Mouse (Mus musculus) liver, embryonic 14.5 days (tissue): Measurements from ENCODE around the gene Akr1c19. TPM values are rescaled to one million over a fixed set of nuclear protein-coding genes. Genes with fewer than 3 reads are reported as not detected.
"Not testable (repeated sequence)": the region's sequence is repeated elsewhere in the genome, so short reads cannot be mapped to it uniquely, and the experiment has no call there.

Experiments
- ATAC-seq: fragments of 200-750 bp; cut with Nextera tagmentation; 2 replicates; pipeline ENCODE4 v1.8.0; 2017; ENCODE audit warnings: moderate number of reproducible peaks, mild to moderate bottlenecking, moderate library complexity; ENCODE audit not compliant: insufficient read depth
- DNase-seq, 3 experiments: peaks; one replicate each; pipeline ENCODE4 v3.0.0-alpha.2; 2012 to 2013; ENCODE audit warnings: low read depth in 3 of 3, low spot score in 3 of 3
- H3K27ac ChIP-seq: fragments of 300-500 bp; sonication (generic); 2 replicates; pipeline ENCODE4 v1.5.1; 2014; ENCODE audit warnings: moderate library complexity, mild to moderate bottlenecking, control low read depth, inconsistent platforms
- H3K27me3 ChIP-seq: fragments of 300-500 bp; sonication (generic); 2 replicates; pipeline ENCODE4 v1.6.1; 2014; ENCODE audit warnings: mild to moderate bottlenecking, low read length, moderate library complexity; ENCODE audit not compliant: control insufficient read depth, insufficient read depth
- H3K36me3 ChIP-seq: fragments of 300-500 bp; sonication (generic); replicated peaks from 2 replicates; pipeline ENCODE4 v1.6.1; 2014; ENCODE audit warnings: low read depth; ENCODE audit not compliant: control insufficient read depth, insufficient read depth
- H3K4me1 ChIP-seq, 2 experiments: fragments of 200-500 bp in 1 of 2; fragments of 300-500 bp in 1 of 2; sonication (generic) in 1 of 2; replicated peaks; 2 replicates each; pipeline ENCODE4 v1.6.1; 2012 to 2014; ENCODE audit warnings: antibody characterized with exemption in 1 of 2, inconsistent platforms in 1 of 2, low read length in 1 of 2; ENCODE audit not compliant: control insufficient read depth in 2 of 2, insufficient read depth in 2 of 2
- H3K4me2 ChIP-seq: fragments of 300-500 bp; sonication (generic); 2 replicates; pipeline ENCODE4 v1.6.1; 2014; ENCODE audit warnings: low read depth, mild to moderate bottlenecking, control low read depth, moderate library complexity
- H3K4me3 ChIP-seq, 2 experiments: fragments of 200-500 bp in 1 of 2; fragments of 300-500 bp in 1 of 2; sonication (generic) in 1 of 2; 2 replicates each; pipeline ENCODE4 v1.5.1; 2012 to 2014; ENCODE audit warnings: low read depth in 2 of 2, low read length in 2 of 2, mild to moderate bottlenecking in 2 of 2, control low read depth in 1 of 2, inconsistent platforms in 1 of 2, moderate library complexity in 1 of 2; ENCODE audit not compliant: insufficient read depth in 1 of 2
- H3K9ac ChIP-seq: fragments of 300-500 bp; sonication (generic); replicated peaks from 2 replicates; pipeline ENCODE4 v1.6.1; 2014; ENCODE audit warnings: mild to moderate bottlenecking, control low read depth, moderate library complexity
- H3K9me3 ChIP-seq: fragments of 300-500 bp; sonication (generic); 2 replicates; pipeline ENCODE4 v1.6.1; 2016; ENCODE audit warnings: low read length, mixed read lengths; ENCODE audit not compliant: control insufficient read depth
- CTCF ChIP-seq: IDR thresholded peaks from 2 replicates; pipeline ENCODE4 v1.5.1; 2016; ENCODE audit warnings: antibody characterized with exemption, low read depth, control low read depth
- EP300 ChIP-seq: IDR thresholded peaks from 2 replicates; pipeline ENCODE4 v1.6.1; 2016; ENCODE audit warnings: antibody characterized with exemption, low read depth
- WGBS: fragments of 180-500 bp; shearing (Covaris S2); extraction: QIAGEN DNeasy Blood & Tissue Kit; methylation state at CpG from one replicate; pipeline ENCODE4 v1.1.7; 2014; ENCODE audit not compliant: insufficient replicate concordance; 5-methylcytosine and 5-hydroxymethylcytosine counted together
- polyA plus RNA-seq, 2 experiments: library from polyadenylated mRNA; depleted of rRNA in 1 of 2; stranded (reverse) in 1 of 2; unstranded in 1 of 2; fragments of >200 nt; fragmentation: Nextera tagmentation in 1 of 2; extraction: Ambion mirVana in 1 of 2; gene quantifications; 2 replicates each; pipeline versions ENCODE4 v1.2.1 to v1.2.3; 2012 to 2014

The Akr1c19 gene
- polyA plus RNA-seq, 2 experiments, result 14.1 to 41.1 TPM

GRCm38 (mm10) chr13:4190904-4191303, 37.6 kb upstream of the Akr1c19 start, which contains the start of gene Akr1c13:
TSS of gene Akr1c13 (plus strand) at chr13:4191150.
- peak within 1 kb of the TSS; percentile 43 for H3K4me2 ChIP-seq
- no peaks in the 10 kb centered on the region for H3K27me3 ChIP-seq
- no peak for TF ChIP-seq CTCF
- no peak for TF ChIP-seq EP300
- H3K9ac ChIP-seq, result no peak within 1 kb of the TSS
- peak; percentile 69 for ATAC-seq
- no peaks in the 10 kb centered on the region for H3K36me3 ChIP-seq
- 36% methylated on average over 3 of the region's 3 CpGs for WGBS
- H3K4me1 ChIP-seq, result no peaks in the 10 kb centered on the region
- peak within 1 kb of the TSS; percentile 4 to 21; a peak in 3 of 4 replicates for H3K4me3 ChIP-seq
- no peaks in the 10 kb centered on the region for H3K9me3 ChIP-seq
- DNase-seq, result peak; percentile 11 to 28 (median 12)
- no peak within 1 kb of the TSS for H3K27ac ChIP-seq

GRCm38 (mm10) chr13:4192511-4192910, 36.0 kb upstream of the Akr1c19 start:
- DNase-seq (no peak), ATAC-seq (no peak)
- Histone ChIP-seq H3K4me1 (no peaks in the 10 kb centered on the region), H3K9ac (no peak overlapping the region), H3K36me3 (no peaks in the 10 kb centered on the region), H3K9me3 (no peaks in the 10 kb centered on the region), H3K4me2 (peak overlapping the region; percentile 24; the same call in 1 of the 2 replicates), H3K4me3 (no peak overlapping the region), H3K27ac (no peak overlapping the region), H3K27me3 (no peaks in the 10 kb centered on the region)
- WGBS, result 36% methylated on average over 3 of the region's 3 CpGs
- TF ChIP-seq CTCF (no peak), EP300 (no peak)

GRCm38 (mm10) chr13:4206147-4206903, 22.2 kb upstream of the Akr1c19 start:
- Histone ChIP-seq H3K9me3 (no peaks in the 10 kb centered on the region), H3K27me3 (no peaks in the 10 kb centered on the region), H3K27ac (no peak overlapping the region), H3K4me3 (no peak overlapping the region), H3K4me1 (no peaks in the 10 kb centered on the region), H3K9ac (no peak overlapping the region), H3K36me3 (no peaks in the 10 kb centered on the region), H3K4me2 (no peak overlapping the region)
- TF ChIP-seq EP300, result no peak
- TF ChIP-seq CTCF, result no peak
- peak in 2 of 3 experiments; percentile 4 to 10 for DNase-seq
- 9% methylated on average over 1 of the region's 1 CpGs for WGBS
- ATAC-seq, result no peak

GRCm38 (mm10) chr13:4211560-4212299, 16.8 kb upstream of the Akr1c19 start:
- Histone ChIP-seq H3K4me2 (no peak overlapping the region), H3K4me1 (no peaks in the 10 kb centered on the region), H3K9ac (no peak overlapping the region), H3K36me3 (no peaks in the 10 kb centered on the region), H3K9me3 (no peaks in the 10 kb centered on the region), H3K27me3 (no peaks in the 10 kb centered on the region), H3K4me3 (no peak overlapping the region), H3K27ac (no peak overlapping the region)
- no peak for DNase-seq
- ATAC-seq, result no peak
- 60% methylated on average over 20 of the region's 20 CpGs for WGBS
- TF ChIP-seq CTCF, result no peak
- TF ChIP-seq EP300, result no peak

GRCm38 (mm10) chr13:4212309-4212708, 16.2 kb upstream of the Akr1c19 start:
- Histone ChIP-seq H3K4me3 (no peak overlapping the region), H3K4me1 (no peaks in the 10 kb centered on the region), H3K36me3 (no peaks in the 10 kb centered on the region), H3K27ac (no peak overlapping the region), H3K9ac (no peak overlapping the region), H3K4me2 (no peak overlapping the region), H3K27me3 (no peaks in the 10 kb centered on the region), H3K9me3 (no peaks in the 10 kb centered on the region)
- ATAC-seq, result no peak
- TF ChIP-seq EP300, result no peak
- TF ChIP-seq CTCF, result no peak
- WGBS, result 55% methylated on average over 3 of the region's 3 CpGs
- DNase-seq, result no peak

- not testable (repeated sequence) for H3K4me3 ChIP-seq, H3K9me3 ChIP-seq, H3K27me3 ChIP-seq, ATAC-seq, H3K4me1 ChIP-seq, H3K27ac ChIP-seq, H3K36me3 ChIP-seq, H3K4me2 ChIP-seq, H3K9ac ChIP-seq, DNase-seq
- 67% methylated on average over 1 of the region's 1 CpGs for WGBS
These were observed 13.0 kb upstream of the Akr1c19 start for GRCm38 (mm10) chr13:4215496-4215895.
